Mouse (Mus musculus) limb, embryonic 14.5 days (tissue): Measurements from ENCODE around the gene Lhfpl2. TPM values are rescaled to one million over a fixed set of nuclear protein-coding genes. Genes with fewer than 3 reads are reported as not detected.

ENCODE experiments used
- ATAC-seq: fragments of 200-750 bp; cut with Nextera tagmentation; 2 replicates; pipeline ENCODE4 v1.8.0; 2017; ENCODE audit warnings: low read depth, moderate number of reproducible peaks, moderate TSS enrichment; ENCODE audit not compliant: low FRiP score
- DNase-seq: peaks from one replicate; pipeline ENCODE4 v3.0.0-alpha.2; 2015; ENCODE audit warnings: low spot score
- H3K27ac ChIP-seq: fragments of 300-500 bp; sonication (generic); replicated peaks from 2 replicates; pipeline ENCODE4 v1.5.1; 2014; ENCODE audit warnings: low read depth, mild to moderate bottlenecking, low read length, moderate library complexity, mixed read lengths
- H3K27me3 ChIP-seq: fragments of 300-500 bp; sonication (generic); 2 replicates; pipeline ENCODE4 v1.6.1; 2014; ENCODE audit warnings: low read length, mixed read lengths; ENCODE audit not compliant: control insufficient read depth, insufficient read depth
- H3K36me3 ChIP-seq: fragments of 300-500 bp; sonication (generic); 2 replicates; pipeline ENCODE4 v1.6.1; 2014; ENCODE audit warnings: mild to moderate bottlenecking, low read length, moderate library complexity, mixed read lengths; ENCODE audit not compliant: control insufficient read depth, insufficient read depth
- H3K4me1 ChIP-seq: fragments of 300-500 bp; sonication (generic); 2 replicates; pipeline ENCODE4 v1.6.1; 2014; ENCODE audit warnings: antibody characterized with exemption, low read length, mixed read lengths; ENCODE audit not compliant: control insufficient read depth, insufficient read depth
- H3K4me2 ChIP-seq: fragments of 300-500 bp; sonication (generic); replicated peaks from 2 replicates; pipeline ENCODE4 v1.6.1; 2014; ENCODE audit warnings: low read depth, mild to moderate bottlenecking, low read length, moderate library complexity; ENCODE audit not compliant: severe bottlenecking
- H3K4me3 ChIP-seq: fragments of 300-500 bp; sonication (generic); replicated peaks from 2 replicates; pipeline ENCODE4 v1.5.1; 2014; ENCODE audit warnings: low read length
- H3K9ac ChIP-seq: fragments of 300-500 bp; sonication (generic); 2 replicates; pipeline ENCODE4 v1.6.1; 2014; ENCODE audit warnings: mild to moderate bottlenecking, low read depth, low read length, moderate library complexity; ENCODE audit not compliant: severe bottlenecking
- H3K9me3 ChIP-seq: fragments of 300-500 bp; sonication (generic); 2 replicates; pipeline ENCODE4 v1.6.1; 2016; ENCODE audit warnings: low read length; ENCODE audit not compliant: control insufficient read depth
- POLR2A ChIP-seq: fragments of 200-500 bp; IDR thresholded peaks from 2 replicates; pipeline ENCODE4 v1.8.0; 2012; ENCODE audit warnings: inconsistent platforms, mild to moderate bottlenecking, moderate library complexity, borderline replicate concordance; ENCODE audit not compliant: insufficient read depth, insufficient read length; ENCODE audit errors: extremely low read depth
- WGBS: fragments of 180-500 bp; shearing (Covaris S2); extraction: QIAGEN DNeasy Blood & Tissue Kit; methylation state at CpG from one replicate; pipeline ENCODE4 v1.1.7; 2014; 5-methylcytosine and 5-hydroxymethylcytosine counted together
- polyA plus RNA-seq, 2 experiments: library from polyadenylated mRNA; depleted of rRNA in 1 of 2; stranded (reverse) in 1 of 2; unstranded in 1 of 2; fragments of >200 nt; fragmentation: Nextera tagmentation in 1 of 2; extraction: Ambion mirVana in 1 of 2; gene quantifications; 2 replicates each; pipeline versions ENCODE4 v1.2.1 to v1.2.3; 2012 to 2014

Lhfpl2 gene
- polyA plus RNA-seq, 2 experiments: 60.5 to 69.4 TPM

DNA sequence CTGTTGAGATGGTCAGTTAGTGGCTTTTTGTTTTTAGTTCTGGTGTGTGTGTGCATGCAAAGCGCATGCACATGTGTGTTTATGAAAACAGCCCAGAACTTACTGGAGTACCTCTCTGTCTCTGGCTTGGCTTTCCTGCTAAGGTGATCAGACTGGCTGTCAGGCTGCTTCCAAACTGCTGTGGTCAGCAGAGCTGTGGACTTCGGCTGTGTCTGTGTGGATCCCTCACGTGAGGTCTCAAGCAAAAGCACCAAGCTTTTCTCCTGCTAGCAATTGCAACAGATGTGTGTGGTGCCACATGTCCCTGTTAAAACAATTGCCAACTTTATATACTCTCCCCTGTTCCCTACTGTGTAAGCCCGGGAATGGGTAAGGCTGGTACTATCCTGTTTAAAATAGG, 82.8 kb downstream of the Lhfpl2 start:
- TF ChIP-seq POLR2A: no peak
- H3K4me1 ChIP-seq: peaks cover 76% of the 10 kb centered on the region
- WGBS: 52% methylated on average over 4 of the region's 4 CpGs
- H3K9me3 ChIP-seq: no peaks in the 10 kb centered on the region
- 0 out of 2 replicates have a peak, but pooled peaks cover 3% of the 10 kb centered on the region for H3K36me3 ChIP-seq
- H3K27ac ChIP-seq: no peak overlapping the region
- no peak for DNase-seq
- H3K4me3 ChIP-seq: no peak overlapping the region
- no peak overlapping the region for H3K9ac ChIP-seq
- no peak for ATAC-seq
- no peak overlapping the region for H3K4me2 ChIP-seq
- no peaks in the 10 kb centered on the region for H3K27me3 ChIP-seq

DNA sequence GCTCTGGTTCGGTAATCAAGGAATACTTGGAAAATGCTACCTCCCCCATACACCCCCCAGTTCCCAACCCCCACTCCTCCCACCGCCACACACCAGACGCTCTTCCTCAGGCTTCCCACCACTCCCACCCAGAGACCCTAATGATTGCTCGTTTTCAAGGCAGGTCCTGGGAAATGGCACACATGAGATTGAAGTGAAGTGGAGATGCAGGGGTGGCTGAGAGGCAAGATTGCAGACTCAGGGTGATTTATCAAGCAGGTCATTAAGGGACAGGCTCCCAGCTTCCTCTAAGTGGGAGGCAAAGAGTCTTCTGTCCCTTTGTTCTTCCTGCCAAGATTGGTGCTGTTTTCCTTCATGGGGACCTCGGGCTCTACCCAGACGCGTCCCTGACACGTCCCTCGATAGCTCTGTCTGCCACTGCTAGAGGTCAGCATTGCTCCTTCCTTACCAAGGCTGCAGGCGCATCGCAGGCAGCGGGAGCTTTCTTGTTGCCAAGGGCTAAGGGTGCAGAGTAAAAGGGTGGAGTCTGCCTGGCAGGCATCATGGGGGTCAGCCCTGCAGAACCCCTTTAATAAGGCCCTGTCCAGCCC, 85.6 kb downstream of the Lhfpl2 start:
- no peak overlapping the region for H3K9ac ChIP-seq
- no peaks in the 10 kb centered on the region for H3K27me3 ChIP-seq
- WGBS: 13% methylated on average over 12 of the region's 12 CpGs
- peaks cover 57% of the 10 kb centered on the region for H3K4me1 ChIP-seq
- TF ChIP-seq POLR2A: no peak
- no peaks in the 10 kb centered on the region for H3K9me3 ChIP-seq
- ATAC-seq: no peak
- no peak overlapping the region for H3K27ac ChIP-seq
- no peak for DNase-seq
- no peak overlapping the region for H3K4me3 ChIP-seq
- H3K4me2 ChIP-seq: no peak overlapping the region
- H3K36me3 ChIP-seq: 0 out of 2 replicates have a peak, but pooled peaks cover 3% of the 10 kb centered on the region

DNA sequence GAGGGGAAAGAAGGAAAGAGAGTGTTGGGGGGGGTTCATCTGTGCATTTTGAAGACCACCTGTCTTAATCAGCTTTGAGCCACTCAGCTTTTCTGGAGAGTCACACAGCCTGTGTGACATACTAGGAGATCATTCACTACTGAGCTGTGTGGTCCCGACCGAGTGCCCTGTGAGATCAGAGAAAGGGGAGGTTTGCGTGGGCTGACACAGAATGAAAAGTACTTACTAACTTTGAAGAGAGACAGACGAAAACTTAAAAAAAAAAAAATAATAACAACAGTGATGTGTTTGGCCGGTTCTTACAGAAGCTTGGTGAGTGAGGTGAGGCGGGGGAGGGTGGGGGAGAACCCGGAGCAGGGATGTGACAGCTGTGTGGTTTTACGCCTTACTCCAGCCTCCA, 86.9 kb downstream of the Lhfpl2 start:
- no peaks in the 10 kb centered on the region for H3K36me3 ChIP-seq
- no peak for TF ChIP-seq POLR2A
- no peaks in the 10 kb centered on the region for H3K9me3 ChIP-seq
- no peak overlapping the region for H3K4me3 ChIP-seq
- no peak overlapping the region for H3K27ac ChIP-seq
- peaks cover 47% of the 10 kb centered on the region for H3K4me1 ChIP-seq
- DNase-seq (no peak), ATAC-seq (no peak)
- no peak overlapping the region for H3K4me2 ChIP-seq
- H3K27me3 ChIP-seq: no peaks in the 10 kb centered on the region
- WGBS: 55% methylated on average over 8 of the region's 8 CpGs
- H3K9ac ChIP-seq: no peak overlapping the region

DNA sequence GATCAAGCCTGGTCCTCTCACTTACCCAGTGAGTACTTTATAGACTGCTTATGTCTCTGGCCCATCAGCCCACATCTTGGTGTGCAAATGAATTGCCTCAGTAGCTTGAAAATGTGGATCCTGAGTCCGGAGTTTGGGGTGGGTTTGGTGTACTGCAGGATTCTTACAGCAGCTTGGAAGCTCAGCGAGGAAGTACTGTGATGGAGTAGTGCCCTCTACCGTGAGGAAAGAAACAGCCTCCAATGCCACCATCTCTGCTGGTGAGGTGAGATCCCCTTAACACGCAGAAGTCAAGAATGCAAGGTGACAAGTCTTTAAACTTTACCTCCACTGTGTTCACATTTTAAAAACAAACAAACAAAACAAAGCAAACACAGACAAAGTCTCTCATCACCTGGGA, 89.7 kb downstream of the Lhfpl2 start:
- Histone ChIP-seq H3K4me3 (no peak overlapping the region), H3K9me3 (no peaks in the 10 kb centered on the region), H3K4me1 (peaks cover 20% of the 10 kb centered on the region), H3K27me3 (no peaks in the 10 kb centered on the region), H3K36me3 (no peaks in the 10 kb centered on the region), H3K4me2 (no peak overlapping the region), H3K27ac (no peak overlapping the region), H3K9ac (no peak overlapping the region)
- WGBS: 46% methylated on average over 4 of the region's 4 CpGs
- TF ChIP-seq POLR2A: no peak
- DNase-seq (no peak), ATAC-seq (no peak)

DNA sequence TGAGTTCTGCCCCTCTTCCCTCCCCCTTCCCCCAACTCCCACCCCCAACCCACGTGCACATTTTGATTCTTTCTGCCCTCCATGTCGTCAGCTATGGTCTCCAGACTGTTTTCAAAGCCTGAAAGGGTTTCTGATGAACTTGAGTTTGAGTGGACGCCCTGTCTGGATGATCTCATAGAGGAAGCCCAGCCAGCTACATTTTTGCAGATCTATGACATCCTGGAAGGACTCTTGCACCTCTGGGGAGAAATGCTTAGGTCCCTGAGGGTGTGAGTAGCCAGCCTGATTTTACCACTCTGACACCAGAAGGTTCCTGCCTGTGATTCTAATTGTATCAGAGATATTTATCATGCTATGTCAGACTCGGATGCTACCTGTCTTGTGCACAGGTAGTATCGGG, 91.4 kb downstream of the Lhfpl2 start:
- no peak for ATAC-seq
- H3K9ac ChIP-seq: no peak overlapping the region
- 72% methylated on average over 5 of the region's 5 CpGs for WGBS
- no peaks in the 10 kb centered on the region for H3K36me3 ChIP-seq
- H3K4me3 ChIP-seq: no peak overlapping the region
- no peak for DNase-seq
- no peak for TF ChIP-seq POLR2A
- H3K4me1 ChIP-seq: peaks cover 3% of the 10 kb centered on the region
- no peak overlapping the region for H3K4me2 ChIP-seq
- no peaks in the 10 kb centered on the region for H3K27me3 ChIP-seq
- H3K9me3 ChIP-seq: no peaks in the 10 kb centered on the region
- no peak overlapping the region for H3K27ac ChIP-seq

DNA sequence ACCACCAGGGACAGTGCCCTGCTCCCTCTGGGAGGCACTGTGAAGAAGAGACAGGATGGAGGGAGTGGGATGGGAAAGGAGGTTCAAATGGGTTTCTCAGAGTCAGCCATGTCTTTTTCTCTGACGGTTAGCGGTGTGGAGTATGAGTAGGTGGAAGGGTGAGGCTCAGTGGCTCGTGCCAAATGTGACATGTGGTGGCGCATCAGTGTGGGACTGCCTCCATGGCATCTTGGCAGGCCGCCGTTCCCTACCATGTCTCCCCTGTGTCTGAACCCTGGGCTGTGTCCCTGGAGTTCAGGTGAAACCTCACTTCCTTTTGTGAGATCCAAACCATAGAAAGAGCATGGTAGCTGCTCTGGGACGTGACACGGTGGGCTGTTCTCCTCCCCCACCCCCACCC, 92.2 kb downstream of the Lhfpl2 start:
- 88% methylated on average over 8 of the region's 8 CpGs for WGBS
- Histone ChIP-seq H3K27ac (no peak overlapping the region), H3K9me3 (no peaks in the 10 kb centered on the region), H3K27me3 (no peaks in the 10 kb centered on the region), H3K4me1 (no peaks in the 10 kb centered on the region), H3K4me2 (no peak overlapping the region), H3K36me3 (no peaks in the 10 kb centered on the region), H3K4me3 (no peak overlapping the region), H3K9ac (no peak overlapping the region)
- TF ChIP-seq POLR2A: no peak
- ATAC-seq (no peak), DNase-seq (no peak)
